Mouse (Mus musculus) hematopoietic stem cell, adult 5-6 weeks (primary cell): ENCODE measurements around the gene Ptprz1. TPM values are rescaled to one million over a fixed set of nuclear protein-coding genes. Genes with fewer than 3 reads are reported as not detected.
A peak's percentile ranks its signal among the peaks of the same experiment; 100 is the strongest.

Experiments
- ATAC-seq, 2 experiments: fragments of 125-278 bp in 1 of 2; replicated peaks in 1 of 2; 2 replicates each; pipeline ENCODE4 v1.8.0; 2016 to 2017; ENCODE audit warnings: inconsistent platforms in 2 of 2, mild to moderate bottlenecking in 2 of 2, moderate number of reproducible peaks in 2 of 2, low read depth in 1 of 2, moderate TSS enrichment in 1 of 2; ENCODE audit not compliant: low FRiP score in 2 of 2, poor library complexity in 2 of 2, severe bottlenecking in 2 of 2, insufficient read depth in 1 of 2, low TSS enrichment in 1 of 2
- total RNA-seq: library from RNA; stranded (forward); fragments of 172-1452, 232-1000 nt; gene quantifications from 2 replicates; pipeline ENCODE4 v1.2.3, GENCODE M21; 2017

The Ptprz1 gene
- total RNA-seq: not detected in 2 replicates

DNA sequence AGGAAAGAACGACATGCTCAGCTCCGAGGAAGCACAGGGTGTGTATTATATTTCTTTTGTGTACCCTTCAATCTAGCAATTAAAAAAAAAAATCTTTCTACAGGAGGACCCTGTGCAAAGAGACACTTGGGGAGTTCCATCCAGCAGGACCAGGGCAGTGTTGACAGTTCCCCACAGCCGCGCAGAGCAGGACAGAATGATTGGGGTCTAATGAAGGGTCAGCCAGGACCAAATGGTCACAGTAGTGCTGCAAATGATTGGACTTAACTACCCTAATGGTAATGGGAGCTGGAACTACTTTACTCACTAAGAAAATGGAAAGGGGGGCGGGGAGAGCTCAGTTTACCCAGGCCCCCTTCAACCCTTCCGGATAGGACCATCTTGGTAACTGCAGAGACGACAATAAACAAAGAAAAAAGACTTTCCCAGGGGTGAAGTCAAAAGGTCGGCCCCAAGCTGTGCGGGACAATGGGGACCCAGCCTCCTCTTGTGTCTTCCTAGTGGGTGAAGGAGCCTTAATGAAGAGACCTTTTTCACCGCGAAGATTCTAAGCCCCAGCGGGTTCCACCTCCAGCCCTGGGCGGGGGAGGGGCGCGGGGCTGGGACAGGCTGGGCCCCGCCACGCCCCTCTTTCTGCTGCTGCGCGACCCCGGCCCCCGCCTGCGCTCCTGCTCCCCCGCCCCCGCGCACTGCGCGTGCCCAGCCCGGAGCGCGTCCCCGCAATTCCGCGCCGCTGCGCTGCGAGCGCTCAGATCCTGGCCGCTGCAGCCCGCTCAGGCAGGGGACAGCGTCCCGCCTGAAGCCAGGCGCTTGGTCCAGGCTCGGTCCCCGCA lies at the start of gene Ptprz1:
Gene Ptprz1 (plus strand): TSS at position 722 of the 833 bp plus-strand sequence.
- peak in 1 of 2 experiments; percentile 42; a peak in 2 of 4 replicates for ATAC-seq

DNA sequence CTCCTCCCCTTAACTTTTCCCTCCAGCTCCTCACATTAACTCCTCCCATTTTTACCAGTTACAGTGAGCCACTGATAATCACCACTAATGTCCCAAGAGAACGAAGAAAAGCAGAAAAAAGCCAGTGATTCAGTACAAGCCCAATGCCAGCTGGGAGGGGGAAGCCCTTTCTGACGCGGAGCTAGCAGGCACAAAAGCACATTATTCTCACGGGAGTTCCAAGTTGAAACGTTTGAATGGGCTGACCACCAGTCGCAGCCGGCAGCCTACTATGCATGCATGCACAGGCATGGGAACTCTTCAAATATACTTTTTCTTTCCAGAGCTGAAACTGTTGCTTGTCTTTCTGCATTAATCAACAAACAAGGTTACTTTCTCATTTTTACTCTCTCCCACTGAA lies 41.7 kb upstream of the Ptprz1 start:
- no peak for ATAC-seq

DNA sequence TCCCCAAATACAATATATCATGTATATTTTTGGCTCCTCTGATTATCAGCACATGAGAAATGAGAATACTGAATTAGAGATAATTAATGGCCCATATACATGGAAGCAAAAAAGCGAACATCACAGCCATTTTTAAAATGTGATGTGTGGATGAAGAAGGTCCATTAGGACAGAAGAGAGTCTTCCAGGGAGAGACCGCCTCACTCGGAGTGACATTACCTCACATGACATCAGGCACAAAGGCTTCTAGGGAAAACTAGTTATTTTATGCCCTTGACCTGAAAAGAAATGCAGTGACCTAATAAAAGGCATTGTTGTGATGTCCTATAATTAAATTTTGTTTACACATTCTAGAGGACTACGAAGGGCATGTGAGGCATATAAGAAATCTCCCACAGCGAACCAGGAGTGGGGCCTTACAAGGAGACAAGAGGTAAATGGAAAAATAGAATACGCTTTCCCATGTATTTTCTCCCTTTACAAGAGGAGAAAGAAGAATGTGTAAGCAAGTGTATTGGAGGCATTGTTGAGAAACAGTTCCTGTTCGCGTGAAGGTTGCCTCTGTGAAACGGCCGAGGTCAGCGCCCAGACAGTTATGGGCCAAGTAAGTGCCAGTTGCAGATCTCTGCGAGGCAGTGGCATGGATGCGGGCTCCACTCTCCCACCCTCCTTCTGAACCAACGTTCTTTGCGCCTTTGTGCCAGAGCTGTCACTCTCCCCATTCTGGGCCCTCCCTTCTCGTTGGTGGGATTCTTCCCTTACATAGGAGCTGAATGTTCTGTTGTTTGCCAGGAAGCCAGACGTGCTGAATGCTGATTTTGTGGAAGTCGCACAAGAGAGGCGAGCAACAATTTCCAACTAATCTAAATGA lies 41.0 kb upstream of the Ptprz1 start:
- no peak for ATAC-seq

GRCm38 (mm10) chr6:22875614-22876541 lies 576 bp downstream of the Ptprz1 start:
- ATAC-seq: peak; percentile 37 to 42; a peak in 3 of 4 replicates

DNA sequence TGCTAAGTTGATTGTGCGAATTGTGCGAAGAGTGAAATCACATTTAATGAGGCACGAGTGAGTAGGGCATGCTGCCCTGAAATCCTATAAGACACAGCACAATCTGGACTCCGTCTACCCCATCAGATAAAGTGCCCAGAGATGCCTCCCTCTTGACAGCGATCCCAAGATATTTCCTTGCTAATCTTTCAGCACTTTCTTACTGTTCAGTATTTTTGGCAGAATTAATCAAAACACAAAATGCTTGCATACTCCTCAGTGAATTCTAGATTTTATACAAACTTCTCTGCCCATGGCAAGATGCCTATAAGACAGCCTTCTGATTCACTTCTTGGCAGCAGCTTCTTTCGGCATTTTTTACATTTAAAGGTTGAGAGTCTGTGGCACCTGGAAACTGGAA lies 12.7 kb downstream of the Ptprz1 start:
- ATAC-seq: no peak

DNA sequence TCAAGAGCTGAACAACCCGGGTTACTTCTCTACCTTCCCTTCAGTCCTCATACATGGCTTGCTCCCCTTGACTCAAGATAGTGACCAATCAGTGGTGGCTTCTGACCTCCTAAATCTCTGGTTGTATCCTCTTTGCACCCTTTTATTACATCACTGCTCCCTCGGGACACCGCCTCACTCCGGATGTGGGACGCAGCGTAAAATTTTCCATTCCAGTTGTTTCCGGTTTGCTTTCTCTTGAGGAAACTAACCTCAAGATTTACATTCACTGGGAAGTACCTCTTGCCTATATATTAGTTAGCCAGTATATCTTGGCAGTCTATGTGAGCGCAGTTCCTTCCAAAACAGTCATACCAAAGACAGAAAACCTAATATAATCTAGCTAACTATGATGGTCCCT lies 14.0 kb downstream of the Ptprz1 start:
- no peak for ATAC-seq

DNA sequence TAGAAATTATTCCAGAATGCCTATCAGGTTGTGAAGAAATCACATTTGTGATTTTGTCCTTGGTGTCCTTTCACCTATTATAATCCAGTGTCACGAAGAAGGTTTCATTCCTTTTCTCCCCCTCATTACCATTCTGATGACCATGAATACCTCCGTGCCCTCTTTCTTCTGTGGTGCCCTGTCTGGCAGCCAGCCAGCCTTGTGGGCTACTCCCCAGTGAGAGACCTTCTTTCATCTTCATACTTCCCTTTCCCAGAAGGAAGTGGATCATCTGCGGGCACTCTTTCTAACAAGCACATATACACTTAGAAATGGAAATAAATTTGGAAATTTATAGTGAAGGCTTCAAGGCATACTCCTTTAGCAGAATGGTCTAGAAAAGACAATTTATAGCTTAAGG lies 26.7 kb downstream of the Ptprz1 start:
- ATAC-seq: peak in 1 of 2 experiments; percentile 37; a peak in 1 of 4 replicates

DNA sequence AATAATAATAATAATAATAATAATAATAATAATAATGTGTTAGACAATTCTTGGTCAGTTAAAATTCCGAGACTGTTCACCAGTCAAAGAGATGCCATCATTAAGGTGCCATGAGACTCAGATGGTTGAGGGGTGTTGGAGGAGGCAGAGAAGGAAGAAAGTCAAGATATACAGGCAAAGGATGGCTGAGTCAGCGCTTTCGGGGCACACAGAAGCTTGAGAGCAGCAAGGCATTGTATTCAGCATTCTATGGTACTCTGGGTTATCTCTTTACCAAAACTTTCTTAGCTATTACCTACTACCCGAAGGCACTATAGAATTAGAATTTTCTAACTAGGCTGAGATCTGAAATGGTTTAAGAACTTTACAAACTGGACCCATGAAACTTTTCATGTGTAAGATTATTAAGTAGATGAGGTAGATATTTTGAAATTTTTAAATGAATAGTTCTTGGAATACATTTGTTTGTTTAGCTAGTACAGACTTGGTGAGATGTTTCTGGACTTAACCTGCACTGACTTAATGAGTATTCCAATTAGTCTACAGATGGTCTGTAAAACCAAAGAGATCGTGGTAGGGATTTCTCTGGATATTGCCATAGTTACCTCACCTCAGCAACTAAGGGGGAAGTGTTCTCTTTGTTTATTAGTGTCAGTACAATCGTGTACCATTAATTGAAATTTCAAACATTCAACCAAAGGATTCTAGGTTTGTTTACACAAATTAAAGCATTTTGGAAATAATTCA lies 33.4 kb downstream of the Ptprz1 start:
- ATAC-seq: no peak

DNA sequence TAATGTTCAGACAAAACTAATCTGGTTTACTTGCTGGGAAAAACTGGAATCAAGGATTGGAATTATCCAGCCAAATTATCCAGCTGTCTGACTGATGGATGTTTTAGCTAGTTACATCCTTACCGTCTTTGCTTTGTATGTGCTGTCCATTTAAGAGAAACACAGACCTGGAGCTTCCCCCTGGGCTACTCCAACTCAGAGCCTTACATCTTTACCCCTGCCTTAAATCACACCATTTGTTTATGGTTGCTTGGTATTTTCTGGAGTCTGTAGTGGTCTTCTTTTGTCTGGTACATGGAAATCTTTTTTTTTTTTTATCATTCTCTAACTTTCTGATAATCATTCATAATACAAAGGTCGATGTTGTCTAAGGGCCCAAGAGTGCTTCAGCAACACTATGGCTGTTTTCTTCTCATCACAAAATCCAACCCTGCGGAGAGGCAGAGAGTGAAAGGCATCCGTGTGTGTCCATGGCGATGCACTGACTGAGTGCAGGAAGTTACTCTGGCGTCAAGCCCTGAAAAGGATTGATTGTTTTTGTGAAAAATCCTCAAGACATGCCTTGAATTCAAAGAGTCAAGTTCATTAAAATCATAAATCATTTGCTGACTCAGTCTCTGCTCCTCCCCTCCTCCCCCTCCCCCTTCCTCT lies 34.1 kb downstream of the Ptprz1 start:
- no peak for ATAC-seq

DNA sequence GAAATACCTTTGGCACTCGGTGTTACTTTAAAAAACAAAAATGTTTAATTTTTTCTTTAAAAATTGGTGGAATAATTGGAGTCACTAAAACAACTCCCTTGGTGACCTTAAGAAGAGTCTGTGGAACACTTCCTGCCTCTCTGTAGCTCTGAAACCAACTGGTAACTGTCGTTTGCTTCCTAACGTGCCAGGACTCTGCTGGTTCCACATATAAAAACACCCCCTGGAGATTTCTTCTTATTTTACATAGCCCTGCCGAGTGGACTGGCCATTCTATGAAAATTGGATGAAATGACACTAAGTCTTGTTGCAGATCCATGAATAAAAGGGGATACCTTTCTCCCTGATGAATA lies 34.6 kb downstream of the Ptprz1 start:
- ATAC-seq: no peak

DNA sequence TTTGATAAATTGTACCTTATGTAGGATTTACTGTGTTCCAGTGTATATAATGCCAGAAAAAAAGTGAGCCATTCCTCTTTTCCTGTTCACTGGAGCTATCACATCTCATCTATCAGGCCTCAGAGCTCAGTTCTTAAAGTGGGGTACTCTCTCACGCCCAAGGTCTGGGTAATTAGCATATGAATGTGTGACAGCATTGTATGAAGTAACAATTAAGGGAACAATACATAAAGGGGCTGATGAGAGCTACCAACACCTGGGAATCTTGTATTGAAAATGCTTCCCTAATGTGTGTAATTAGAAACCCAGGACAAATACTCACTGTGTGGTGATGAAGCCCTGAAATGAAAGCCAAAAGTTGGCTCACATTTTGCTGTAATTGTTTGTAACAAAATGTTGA lies 47.6 kb downstream of the Ptprz1 start:
- no peak for ATAC-seq

DNA sequence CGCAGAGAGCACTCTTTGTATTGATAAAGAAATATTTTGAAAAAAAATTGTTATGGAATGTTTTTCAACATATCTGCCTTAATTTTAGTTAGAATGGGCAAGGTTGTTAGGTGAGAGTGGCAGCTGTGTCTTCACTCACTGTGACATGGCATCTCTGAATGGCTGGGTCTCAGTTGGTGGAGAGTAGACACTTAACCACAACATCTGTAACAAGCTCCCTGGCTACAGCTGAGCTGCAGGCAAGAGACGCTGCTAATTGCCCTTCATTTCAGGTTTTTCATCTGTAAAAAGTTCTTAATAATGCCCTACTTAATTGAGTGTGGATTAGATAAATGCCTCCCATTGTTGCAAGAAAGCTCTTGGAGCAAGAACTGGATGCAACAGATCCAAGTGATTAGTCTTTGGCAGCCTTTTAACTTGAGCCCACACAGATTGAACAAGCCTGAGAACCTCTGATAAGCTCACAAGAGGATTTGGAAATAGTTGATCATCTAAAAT lies 57.5 kb downstream of the Ptprz1 start:
- no peak for ATAC-seq

GRCm38 (mm10) chr6:22937126-22937525 lies 61.8 kb downstream of the Ptprz1 start:
- no peak for ATAC-seq

DNA sequence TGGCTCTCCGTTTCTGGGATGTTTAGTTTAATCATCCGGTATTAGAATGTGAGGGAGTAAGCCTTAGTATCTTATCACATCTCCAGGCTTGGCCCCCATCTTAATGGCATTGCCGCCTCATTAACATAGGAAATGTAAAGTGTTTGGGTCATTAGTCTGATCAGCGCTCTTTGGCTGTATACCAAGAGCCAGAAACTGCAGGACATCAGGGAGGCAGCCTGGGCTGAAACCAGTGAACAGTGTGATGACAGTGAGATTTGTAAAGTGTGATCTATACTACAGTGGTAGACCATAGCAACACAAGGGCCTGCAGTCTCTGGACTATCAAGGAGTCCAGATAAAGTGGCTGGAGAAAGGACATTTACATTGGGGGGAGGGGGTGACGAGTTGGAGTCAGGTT lies 62.2 kb downstream of the Ptprz1 start:
- ATAC-seq: no peak

DNA sequence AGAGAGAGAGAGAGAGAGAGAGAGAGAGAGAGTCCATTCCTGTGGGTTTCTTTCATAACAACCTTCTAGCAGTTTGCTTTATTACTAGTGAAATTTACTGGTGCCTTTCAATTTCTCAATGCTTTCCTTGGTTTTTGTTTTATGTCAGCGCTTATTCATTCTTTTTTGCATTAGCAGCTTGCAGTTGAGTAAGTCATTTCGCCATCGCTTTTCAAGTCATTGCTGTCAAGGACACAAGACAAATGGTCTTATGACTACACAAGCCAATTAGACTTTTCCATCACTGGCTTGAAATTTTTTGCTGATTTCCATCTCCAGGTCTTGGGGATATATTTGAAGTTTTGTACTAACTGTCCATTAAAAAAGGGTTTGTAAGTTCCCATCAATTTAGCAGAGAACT lies 68.9 kb downstream of the Ptprz1 start:
- ATAC-seq: no peak

DNA sequence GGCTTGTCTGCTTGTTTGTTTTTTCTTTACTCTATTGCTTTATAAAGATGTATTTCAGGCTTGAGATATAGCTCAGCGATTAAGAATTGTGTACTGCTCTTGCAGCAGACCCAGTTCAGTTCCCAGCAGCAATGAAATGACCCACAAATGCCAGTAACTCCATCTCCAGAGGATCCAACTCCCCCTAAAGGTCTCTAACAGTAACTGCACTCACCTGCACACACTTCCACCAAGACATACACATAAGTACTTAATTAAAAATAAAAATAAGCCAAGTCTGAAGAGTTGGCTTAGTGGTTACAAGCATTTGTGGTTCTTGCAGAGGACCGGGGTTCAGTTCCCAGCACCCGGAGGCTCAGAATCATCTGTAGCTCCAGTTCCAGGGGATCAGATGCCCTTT lies 88.1 kb downstream of the Ptprz1 start:
- no peak for ATAC-seq
